Mouse (Mus musculus) kidney, postnatal 36 days (tissue): Measurements from ENCODE around the gene Zfhx3.

ENCODE experiments used
- DNase-seq, 2 experiments: peaks; one replicate each; pipeline ENCODE4 v3.0.0; 2021 to 2022; ENCODE audit warnings: mixed read lengths in 2 of 2

Gene Zfhx3

DNA sequence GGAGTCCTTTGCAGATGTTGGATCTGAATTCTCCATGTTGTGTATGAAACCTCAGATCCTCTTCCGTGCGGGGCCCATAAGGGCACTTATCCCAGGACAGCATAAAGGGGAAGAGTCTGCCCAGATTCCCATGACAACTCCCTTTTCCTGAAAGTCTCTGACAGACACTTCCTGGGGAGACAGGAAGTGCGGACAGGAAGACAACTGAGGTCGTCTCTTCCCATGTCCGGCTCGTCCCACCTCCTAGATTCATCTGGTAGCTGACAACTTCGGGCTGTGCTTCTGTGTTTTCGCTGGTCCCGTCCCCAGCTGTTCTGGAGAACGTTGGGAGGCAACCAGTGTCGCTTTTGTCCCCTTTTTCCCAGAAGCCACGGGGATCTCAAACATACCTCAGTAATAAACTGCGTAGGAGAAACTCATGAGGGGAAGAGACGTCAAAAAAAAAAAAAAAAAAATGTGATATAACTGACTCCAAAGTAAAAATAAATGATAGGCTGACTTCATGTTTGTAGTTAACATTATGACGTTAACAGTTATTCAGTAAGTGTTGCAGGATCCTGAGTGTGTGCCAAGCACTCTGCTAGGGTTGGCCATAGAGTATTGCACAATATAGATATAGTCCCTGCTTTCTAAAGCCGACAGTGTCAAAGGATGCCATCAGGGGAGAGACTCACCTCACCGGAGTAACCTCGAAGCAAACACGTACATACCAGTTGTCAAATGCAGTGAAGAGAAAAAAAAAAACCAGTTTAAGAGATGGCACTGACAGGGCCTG, 653.5 kb downstream of the Zfhx3 start:
- DNase-seq = peak; percentile 51 to 71

GRCm38 (mm10) chr8:108599003-108599402, 656.6 kb downstream of the Zfhx3 start:
- DNase-seq = no peak

GRCm38 (mm10) chr8:108599558-108599957, 657.1 kb downstream of the Zfhx3 start:
- DNase-seq = no peak

DNA sequence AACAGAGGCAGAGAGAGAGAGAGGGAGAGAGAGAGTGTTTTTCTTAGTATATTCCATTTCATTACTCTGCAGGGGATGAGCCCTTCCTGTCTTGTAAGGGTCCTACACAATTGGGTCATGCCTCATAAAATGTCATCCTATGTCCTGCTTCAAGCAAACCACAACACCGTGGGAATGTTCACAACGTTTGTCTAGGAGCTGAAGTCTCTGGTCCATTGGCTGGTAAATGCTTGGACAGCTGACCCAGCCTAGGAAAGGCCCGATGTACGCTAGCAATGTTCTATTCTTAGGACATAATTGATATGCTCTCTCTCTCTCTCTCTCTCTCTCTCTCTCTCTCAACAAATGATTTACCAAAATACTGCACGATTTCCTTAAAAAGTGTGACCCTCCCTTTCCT, 666.2 kb downstream of the Zfhx3 start:
- peak; percentile 14 to 44 for DNase-seq

DNA sequence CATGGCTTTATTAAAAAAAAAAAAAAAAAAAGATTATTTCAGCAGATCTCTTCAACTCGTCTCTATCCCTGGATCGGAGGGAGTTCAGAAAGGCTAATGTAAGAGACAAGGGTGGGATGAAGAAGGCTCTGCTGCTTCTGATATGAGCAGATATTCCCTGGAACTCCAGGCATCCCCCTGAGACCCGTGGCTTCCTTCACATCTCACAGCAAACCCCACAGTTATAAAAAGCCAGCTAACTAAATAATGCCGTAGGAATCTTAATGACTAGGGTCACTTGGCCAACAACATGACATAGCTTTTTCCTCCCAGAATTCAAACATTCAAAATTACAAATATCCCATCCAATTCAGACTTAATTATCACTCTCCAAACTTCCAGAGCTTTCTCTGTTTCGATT, 666.7 kb downstream of the Zfhx3 start:
- DNase-seq = no peak

GRCm38 (mm10) chr8:108611141-108611674, 668.8 kb downstream of the Zfhx3 start:
- DNase-seq = no peak

GRCm38 (mm10) chr8:108611792-108612413, 669.5 kb downstream of the Zfhx3 start:
- peak; percentile 31 to 64 for DNase-seq

DNA sequence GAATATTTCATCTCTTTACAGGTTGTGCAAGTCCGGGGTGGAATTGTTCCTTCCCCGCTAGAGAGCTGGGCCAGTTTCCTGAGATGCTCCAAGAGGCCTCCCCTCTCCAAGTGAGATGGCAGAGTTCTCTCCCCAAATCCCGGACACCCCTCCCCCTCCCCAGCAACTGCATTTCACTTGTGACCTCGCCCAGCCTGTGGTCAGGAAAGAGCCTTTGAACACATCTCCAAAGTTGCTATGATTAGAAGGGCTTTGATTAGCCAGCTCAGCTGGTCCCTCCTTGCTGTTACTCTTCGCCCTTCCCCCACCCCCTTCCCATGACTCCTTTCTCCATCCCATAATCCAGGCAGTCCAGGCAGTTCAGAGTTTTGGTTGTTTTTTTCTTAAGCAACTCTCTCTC, 670.4 kb downstream of the Zfhx3 start:
- DNase-seq = peak; percentile 63 to 64

DNA sequence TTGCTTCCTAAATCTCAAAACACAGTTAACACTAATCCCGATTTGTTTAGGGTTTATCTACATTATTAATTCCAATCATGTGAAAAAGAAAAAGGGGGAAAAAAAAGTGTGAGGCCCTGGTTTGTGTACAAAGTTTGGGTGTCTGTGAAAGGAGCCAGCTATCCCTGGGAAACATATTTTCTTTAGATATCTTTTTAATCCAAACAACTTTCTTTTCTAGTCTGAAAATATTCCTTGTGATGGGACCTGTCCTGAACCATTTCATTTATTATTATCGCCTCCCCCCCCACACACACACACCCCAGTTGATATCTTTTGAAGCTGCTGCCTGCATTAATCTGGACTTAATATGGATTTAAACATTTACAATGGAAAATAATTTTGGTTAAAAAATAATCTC, 670.8 kb downstream of the Zfhx3 start:
- no peak for DNase-seq

DNA sequence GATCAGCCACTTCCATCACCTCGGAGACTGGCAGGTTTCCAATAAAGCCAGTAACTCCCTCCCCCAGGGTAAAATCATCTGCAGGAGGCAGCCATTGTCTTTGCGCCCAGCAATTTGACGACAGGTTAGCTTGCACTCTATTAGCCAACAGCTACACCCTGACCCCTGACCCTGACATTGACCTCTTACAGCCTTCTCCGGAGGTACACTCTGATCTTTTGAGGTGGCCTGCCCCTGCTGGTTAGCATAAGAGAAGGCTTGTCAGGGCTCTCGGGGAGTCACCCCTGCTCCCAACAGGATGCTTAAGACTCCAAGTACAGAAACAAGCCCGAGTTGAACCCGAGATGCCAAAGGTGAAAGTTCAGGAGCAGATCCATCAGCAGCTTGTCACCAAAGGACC, 678.9 kb downstream of the Zfhx3 start:
- DNase-seq = no peak

- DNase-seq = no peak
Measured at GRCm38 (mm10) chr8:108623660-108624059, 681.2 kb downstream of the Zfhx3 start.

GRCm38 (mm10) chr8:108625571-108626120, 683.2 kb downstream of the Zfhx3 start:
- no peak for DNase-seq

DNA sequence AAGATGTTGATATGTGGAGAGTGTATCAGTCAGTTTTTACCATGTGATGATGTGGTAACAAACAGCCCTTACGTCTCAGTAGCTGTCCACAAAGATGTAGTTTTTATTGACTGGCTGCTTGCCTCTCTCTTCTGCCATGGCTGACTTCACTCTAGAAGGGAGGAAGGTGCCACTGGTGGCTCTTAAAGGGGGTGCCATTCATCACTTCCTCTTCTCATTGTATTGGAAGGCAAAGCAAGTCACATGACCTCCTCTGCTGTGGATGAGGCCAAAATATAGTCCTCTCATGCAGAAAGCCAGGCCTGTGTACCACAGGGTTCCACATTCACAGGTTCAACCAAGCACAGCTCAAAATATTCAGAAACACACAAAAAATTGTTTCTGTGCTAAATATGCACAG, 688.6 kb downstream of the Zfhx3 start:
- DNase-seq = no peak

GRCm38 (mm10) chr8:108634282-108634681, 691.8 kb downstream of the Zfhx3 start:
- DNase-seq = no peak

DNA sequence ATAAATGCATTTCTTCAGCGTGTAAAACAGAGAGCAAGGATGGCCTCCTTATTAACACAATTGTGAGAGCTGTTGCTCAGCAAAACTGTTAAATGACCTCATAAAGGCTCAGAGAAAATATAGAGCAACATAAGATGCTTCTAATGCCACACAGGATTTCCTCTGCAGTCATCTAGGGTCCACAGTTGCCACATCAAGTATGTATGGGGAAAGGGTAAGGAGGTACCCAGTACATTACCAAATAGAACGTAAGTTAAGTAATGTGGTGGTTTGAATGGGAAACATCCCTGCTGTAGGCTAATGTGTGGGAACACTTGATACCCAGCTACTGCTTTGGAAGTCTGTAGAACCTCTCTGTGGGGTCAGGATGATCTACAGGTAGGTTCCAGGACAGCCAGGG, 695.4 kb downstream of the Zfhx3 start:
- no peak for DNase-seq

- no peak for DNase-seq
Measured at GRCm38 (mm10) chr8:108645660-108646059, 703.2 kb downstream of the Zfhx3 start.

DNA sequence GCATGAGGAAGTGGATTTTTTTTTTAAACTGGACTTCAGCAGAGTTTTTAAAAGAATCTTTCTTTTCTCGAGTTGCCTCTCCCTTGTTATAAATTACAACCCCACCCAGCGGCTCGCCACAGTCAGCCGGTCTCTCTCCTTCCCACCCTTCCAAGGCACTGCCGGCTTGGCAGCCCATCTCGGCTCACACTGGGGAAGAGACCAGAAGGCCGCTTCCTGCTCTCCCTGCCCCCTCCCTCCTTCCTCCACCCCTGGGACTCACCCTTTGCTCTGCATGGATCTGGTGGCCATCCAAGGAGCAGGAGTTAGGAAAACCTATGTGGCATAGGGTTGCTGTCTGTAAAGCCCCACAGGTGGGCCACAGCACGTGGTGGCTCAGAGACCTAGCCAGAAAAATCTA, 705.1 kb downstream of the Zfhx3 start:
- DNase-seq = peak; percentile 71 to 76

- DNase-seq = no peak
Measured at GRCm38 (mm10) chr8:108648993-108649392, 706.5 kb downstream of the Zfhx3 start.

DNA sequence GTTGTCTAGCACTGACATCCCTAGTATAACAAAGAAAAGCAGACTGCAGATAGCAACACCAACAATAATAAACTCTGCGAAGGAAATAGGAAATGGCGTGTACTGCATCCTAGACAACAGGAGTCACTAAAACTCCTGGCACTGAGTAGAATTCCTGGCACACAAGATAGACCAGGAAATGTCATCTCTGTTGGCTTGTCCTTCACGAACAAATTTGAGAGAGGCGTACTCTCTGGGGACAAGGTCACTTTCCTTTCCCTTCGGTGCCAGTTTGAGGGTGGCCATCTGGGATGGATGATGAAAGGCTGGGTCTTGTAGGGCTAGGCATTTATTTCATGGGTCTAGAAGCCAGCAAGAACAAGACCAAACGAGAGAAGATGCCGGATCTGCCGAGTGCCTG, 708.4 kb downstream of the Zfhx3 start:
- DNase-seq = peak; percentile 22 to 54

DNA sequence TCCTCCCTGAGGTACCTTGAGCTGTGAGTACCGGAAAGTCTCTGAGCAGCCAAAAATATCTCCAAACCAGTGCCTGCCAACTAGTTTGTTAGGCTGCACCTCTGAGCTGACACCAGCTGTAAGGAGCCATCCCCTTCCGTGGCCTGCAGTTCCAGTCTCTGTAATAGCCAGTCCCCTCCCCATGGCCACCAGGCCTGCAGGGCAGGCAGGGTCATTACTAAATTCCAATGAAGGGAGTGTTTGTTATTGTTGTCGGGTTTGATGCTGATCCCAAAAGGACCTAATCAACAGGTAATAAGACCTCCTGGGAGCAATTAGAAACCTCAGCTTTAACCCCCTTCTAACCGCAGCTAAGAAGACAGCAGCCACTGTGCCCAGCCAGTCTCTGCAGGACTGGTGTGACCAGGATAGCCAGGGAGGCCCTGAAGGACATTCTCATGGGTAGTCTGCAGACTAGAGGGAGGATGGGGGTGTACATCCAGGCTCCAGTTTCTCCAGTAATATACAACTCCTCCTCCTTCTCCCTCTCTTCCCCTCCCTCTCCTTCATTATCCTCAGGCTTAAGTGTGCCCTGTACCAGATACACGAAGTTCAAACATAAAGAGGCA, 719.1 kb downstream of the Zfhx3 start:
- DNase-seq = no peak

GRCm38 (mm10) chr8:108662766-108663165, 720.3 kb downstream of the Zfhx3 start:
- no peak for DNase-seq

GRCm38 (mm10) chr8:108671939-108672515, 729.6 kb downstream of the Zfhx3 start:
- no peak for DNase-seq

GRCm38 (mm10) chr8:108675001-108675525, 732.6 kb downstream of the Zfhx3 start:
- no peak for DNase-seq
